Mouse (Mus musculus): ENCODE data around the gene Zim1.

The Zim1 gene

GRCm38 (mm10) chr7:6696241-6697045 is at the start of gene Zim1:
TSS of gene Zim1 (minus strand) at chr7:6696450.
- DNase-seq (ENCODE audit: low spot score) = peak; percentile 87

GRCm38 (mm10) chr7:6744281-6744904 is 48.1 kb upstream of the Zim1 start:
- DNase-seq (ENCODE audit: low spot score) = peak; percentile 64

DNA sequence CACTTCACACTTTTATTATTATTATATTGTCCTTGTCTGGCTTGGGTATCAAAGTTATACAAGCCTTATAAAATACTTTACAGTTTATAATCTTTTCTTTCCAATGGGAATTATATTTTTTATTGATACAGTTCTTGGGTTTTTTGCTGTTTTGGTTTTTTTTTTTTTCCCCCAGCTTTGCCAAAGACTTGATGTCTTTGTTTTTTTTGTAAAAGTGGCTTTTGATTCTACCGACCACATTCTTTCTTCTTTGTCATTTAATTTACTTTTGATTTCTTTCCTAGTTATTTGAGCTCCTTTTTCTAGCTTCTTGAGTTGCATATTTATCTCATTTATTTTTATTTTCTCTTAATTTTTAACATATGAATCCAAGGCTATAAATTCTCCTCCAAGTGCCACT is 39.8 kb upstream of the Zim1 start:
- DNase-seq (ENCODE audit: low spot score) = no peak

GRCm38 (mm10) chr7:6731930-6732329 is 35.7 kb upstream of the Zim1 start:
- peak; percentile 33 for DNase-seq (ENCODE audit: low spot score)

DNA sequence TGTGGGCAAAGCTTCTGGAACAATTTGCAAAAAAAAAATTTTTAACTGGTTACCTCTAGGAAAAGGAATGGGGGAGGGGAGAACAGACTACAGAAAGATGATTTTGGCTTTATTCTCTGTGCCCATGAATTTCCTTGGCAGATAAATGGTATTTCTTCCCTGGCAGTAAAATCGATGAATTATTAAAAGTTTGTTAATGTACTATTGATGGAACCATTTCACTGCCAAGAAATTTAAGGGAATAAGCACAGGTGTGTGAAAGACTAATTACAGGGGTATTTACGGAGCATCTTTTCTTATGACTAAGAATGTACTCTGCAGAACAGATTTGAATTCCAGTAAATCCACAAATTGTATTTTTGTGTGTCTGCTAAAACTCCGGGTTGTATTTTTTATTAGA is 35.1 kb upstream of the Zim1 start:
- DNase-seq (ENCODE audit: low spot score) = no peak

DNA sequence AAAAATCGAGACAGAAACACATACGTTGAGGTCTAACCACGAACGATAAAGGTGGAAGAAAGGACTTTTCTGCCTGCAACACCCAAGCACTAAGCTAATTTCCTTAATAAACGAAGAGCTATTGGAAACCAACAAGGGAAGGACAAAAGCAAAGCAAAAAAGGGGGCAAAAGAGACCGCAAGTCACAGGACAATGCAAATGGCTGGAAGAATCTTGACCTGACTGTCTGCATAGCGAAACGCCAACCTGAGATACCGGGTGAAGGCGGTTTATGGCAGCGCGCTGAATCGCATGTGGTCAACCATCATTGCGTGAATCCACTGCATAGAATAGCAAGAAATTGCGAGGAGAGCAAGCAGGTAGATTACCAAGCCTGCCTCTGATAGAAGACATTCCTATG is 34.6 kb upstream of the Zim1 start:
- peak; percentile 55 for DNase-seq (ENCODE audit: low spot score)

GRCm38 (mm10) chr7:6730241-6730640 is 34.0 kb upstream of the Zim1 start, which contains the start of the genes Peg3 and Usp29:
TSS of gene Peg3 (minus strand) at chr7:6730431.
TSS of gene Usp29 (plus strand) at chr7:6730578.
- DNase-seq (ENCODE audit: low spot score) = peak; percentile 93

GRCm38 (mm10) chr7:6729061-6729817 is 33.0 kb upstream of the Zim1 start:
- DNase-seq (ENCODE audit: low spot score) = peak; percentile 94

DNA sequence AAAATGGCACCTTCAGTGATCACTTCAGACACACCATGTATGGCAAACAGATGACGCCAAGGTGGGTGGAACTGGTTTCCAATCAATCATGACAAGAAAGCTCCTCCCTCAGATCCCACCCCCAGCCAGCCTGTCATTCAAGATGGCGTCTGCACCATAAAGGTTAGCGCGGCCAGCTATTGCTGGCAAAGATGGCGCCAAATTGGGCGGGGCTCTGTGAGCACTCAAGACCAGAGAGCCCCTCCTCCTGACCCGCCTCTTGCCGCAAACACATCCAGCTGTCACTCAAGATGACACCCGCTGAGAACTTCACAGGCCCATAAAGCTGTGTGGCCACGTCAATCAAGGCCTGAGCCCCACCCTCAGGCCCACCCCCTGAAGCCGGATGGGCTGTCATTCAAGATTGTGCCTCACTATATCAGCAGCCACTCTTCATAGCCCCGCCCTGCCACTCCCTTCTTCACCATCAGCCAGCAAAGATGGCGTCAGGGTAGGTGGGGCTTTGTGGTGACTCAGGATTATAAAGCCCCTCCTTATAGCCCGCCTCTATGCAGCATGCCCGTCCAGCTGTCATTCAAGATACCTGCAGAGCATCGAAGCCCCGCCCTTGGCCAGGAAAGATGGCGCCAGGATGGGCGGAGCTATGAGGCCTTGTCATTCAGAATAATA is 32.1 kb upstream of the Zim1 start:
- peak; percentile 94 for DNase-seq (ENCODE audit: low spot score)

DNA sequence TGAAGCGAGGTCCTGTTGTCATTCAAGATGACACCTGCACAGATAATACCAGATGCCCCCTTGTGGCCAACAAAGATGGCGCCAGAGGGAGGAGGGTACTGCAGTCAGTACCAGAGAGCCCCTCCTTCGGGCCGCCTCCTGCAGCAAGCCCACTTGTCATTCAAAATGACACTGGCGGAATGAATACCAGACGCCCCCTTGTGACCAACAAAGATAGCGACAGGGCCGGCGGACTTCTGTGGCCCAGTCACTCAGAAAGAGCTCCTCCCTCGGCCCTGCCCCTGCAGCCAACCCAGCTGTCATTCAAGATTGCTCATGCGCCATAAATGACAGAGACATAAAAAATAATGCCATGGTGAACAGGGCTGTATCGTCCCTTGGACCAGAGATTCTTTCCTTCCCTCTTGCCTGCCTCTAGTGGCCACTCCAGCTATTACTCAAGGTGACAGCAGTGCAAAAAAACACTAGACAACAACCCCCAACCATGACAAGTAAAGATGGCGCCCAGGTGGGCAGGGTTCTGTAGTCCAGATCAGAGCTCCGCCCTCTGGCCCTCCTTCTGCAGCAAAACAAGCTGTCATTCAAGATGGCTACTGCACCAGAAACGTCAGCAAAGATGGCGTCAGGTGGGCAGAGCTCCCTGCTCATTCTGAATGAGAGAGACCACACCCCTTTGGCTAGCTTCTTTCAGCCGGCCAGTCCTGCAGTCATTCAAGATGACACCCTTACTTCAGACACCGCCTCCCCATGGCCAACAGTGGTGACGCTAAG is 31.3 kb upstream of the Zim1 start:
- DNase-seq (ENCODE audit: low spot score) = peak; percentile 81

- no peak for DNase-seq (ENCODE audit: low spot score)
Measured at GRCm38 (mm10) chr7:6709396-6709795, 13.1 kb upstream of the Zim1 start.

- no peak for DNase-seq (ENCODE audit: low spot score)
Measured at GRCm38 (mm10) chr7:6708451-6709180, 12.4 kb upstream of the Zim1 start.

DNA sequence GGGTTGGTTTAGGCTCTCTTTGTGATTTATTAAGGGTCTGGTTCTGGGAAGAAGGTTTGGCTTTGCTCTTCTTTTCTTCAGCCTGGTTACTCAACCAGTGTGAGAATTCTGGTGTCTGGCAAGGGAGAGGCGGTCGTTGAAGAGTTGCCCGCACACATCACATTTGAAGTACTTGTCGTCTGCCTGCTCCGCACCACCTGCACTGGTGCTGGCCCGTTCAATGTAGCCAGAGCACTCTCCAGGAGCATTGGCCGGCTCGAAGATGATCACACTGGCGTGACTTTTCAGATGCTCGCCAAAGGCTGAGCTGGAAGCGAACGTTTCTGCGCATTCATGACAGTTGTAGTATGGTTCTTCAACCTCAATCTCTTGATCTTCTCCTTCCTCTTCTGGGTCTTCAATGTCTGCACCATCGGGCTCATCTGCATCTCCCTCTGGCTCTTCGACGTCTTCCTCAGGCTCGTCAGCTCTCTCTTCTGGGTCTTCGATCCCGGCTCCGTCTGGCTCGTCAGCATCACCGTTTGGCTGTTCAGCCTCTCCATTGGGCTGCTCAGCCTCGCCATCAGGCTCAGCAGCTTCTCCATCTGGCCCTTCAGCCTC is 11.3 kb upstream of the Zim1 start:
- DNase-seq (ENCODE audit: low spot score) = no peak

- no peak for DNase-seq (ENCODE audit: low spot score)
Measured at GRCm38 (mm10) chr7:6699230-6699629, 3.0 kb upstream of the Zim1 start.

DNA sequence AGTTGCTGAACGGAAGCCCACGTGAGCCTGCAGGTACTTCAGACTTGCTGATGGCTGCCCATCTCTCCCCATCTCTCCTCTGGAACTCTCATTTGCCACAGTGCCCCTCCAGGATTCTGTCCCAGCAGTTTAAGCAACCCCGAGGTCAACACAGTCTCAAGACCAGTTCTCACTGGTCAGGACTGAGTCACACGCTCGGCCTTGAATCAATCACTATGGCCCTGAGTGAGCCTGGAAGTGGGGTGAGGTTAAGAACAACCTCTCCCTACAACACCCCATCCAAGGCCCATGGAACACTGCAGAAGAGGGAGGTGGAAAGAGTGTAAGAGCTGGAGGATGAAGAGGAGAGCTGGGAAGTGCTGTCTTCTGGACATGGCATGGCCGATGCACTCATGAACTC is 10.7 kb downstream of the Zim1 start:
- DNase-seq (ENCODE audit: low spot score) = no peak

- DNase-seq (ENCODE audit: low spot score) = no peak
Measured at GRCm38 (mm10) chr7:6666726-6667125, 29.5 kb downstream of the Zim1 start.

DNA sequence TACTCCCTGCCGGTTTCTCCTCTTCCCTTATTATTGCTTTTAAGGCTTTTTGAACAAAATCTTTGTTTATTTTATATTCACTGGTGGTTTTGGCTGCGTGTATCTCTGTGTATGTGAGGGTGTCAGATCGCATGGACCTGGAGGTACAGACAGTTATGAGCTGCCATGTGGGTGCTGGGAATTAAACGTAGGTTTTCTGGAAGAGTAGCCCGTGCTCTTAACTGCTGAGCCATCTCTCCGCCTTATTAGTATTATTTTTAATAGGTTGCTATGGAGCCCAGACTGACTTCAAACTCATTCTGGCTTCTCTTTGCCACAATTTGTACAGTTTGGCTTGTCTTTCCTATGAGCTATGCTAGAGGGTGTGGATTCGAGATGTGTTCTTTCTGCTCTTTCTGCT is 32.8 kb downstream of the Zim1 start:
- no peak for DNase-seq (ENCODE audit: low spot score)

- DNase-seq (ENCODE audit: low spot score) = peak; percentile 16
Measured at GRCm38 (mm10) chr7:6659605-6660004, 36.6 kb downstream of the Zim1 start.

- DNase-seq (ENCODE audit: low spot score) = no peak
Measured at GRCm38 (mm10) chr7:6658606-6659005, 37.6 kb downstream of the Zim1 start.

- DNase-seq (ENCODE audit: low spot score) = no peak
Measured at GRCm38 (mm10) chr7:6652151-6652550, 44.1 kb downstream of the Zim1 start.
